ENCODE assay signal across 8 mouse cellular contexts in the genomic region with DNA sequence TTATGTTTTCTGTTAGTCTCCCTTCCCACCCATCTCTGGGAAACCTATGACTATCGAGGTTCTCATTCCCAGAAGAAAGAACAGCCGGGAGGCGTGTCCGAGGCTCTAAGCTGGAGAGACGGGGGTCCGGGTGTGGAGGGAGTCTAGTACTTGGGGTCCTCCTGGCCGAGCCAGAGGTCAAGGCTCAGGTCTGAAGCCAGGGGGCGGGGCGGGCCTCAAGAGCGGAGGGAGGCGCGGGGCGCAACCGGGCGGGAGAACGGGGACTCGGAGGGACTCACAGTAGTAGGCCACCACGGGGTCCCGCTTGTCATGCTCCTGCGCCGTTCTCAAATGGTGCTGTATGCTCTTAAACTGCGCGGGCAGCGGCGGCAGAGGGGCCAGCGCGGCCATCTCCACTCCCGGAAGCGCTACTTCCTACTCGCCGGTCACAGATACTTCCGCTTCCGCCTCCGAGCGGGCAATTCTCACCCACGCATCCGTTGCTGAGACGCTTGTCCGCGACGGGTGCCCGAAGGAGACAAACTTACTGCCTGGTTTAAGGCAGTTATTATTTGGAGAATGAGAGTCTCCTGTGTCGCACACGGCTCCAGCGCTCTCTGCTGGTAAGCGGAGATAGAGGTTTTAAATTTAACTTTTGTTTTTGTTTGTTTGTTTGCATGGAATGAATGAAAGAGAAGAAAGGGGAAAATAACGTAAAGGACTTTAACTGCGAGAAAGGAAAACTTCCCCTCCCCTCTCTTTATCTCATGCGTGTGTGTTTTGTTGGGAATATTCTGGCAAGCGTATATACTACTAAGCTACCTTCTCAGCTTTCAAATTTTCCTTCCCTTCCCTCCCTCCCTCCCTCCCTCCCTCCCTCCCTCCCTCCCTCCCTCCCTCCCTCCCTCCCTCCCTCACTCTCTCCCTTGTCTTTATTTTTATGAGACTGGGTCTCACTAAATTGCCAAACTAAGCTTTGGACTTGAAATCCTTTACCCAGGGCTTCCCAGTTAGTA. TPM values are rescaled to one million over a fixed set of nuclear protein-coding genes. Genes with fewer than 3 reads are reported as not detected.
DNase-seq lines count a peak whose midpoint lies in the region; ATAC-seq lines count a peak whose summit lies in the region.

Gene Vta1 (minus strand): TSS at position 489 of the 995 bp plus-strand sequence.
Gene Nmbr (plus strand): TSS at position 520 of the 995 bp plus-strand sequence.

- WGBS in hindbrain, embryonic 14.5 days: under 1% methylated on average over 50 of the region's 50 CpGs

- H3K4me1 ChIP-seq in hindbrain, embryonic 14.5 days (replicated peaks; ENCODE audit: control insufficient read depth, insufficient read depth, low read length): peaks cover 18% of the 10 kb centered on the region

- H3K36me3 ChIP-seq in hindbrain, embryonic 14.5 days (replicated peaks; ENCODE audit: control insufficient read depth, insufficient read depth): no peaks in the 10 kb centered on the region

- peak; percentile 97 for DNase-seq in R1 (ENCODE audit: low read depth, low spot score)
- DNase-seq in cerebellum, postnatal 25 days: peak; percentile 99
- peak; percentile 99 for DNase-seq in frontal cortex, postnatal 25 days (ENCODE audit: low spot score in 2 of 2)
- DNase-seq in hindbrain, embryonic 14.5 days (ENCODE audit: low spot score): peak; percentile 97
- DNase-seq in layer of hippocampus, postnatal 36 days: peak; percentile 98 to 99
- DNase-seq in lung, postnatal 36 days: peak; percentile 99
- peak; percentile 99 for DNase-seq in retina, postnatal 1 day
- peak; percentile 97 for DNase-seq in urinary bladder, adult 18-20 months (ENCODE audit: low spot score in 2 of 2)

- peak within 1 kb of the TSS; percentile 69 for H3K9ac ChIP-seq in hindbrain, embryonic 14.5 days

- H3K9me3 ChIP-seq in hindbrain, embryonic 14.5 days (ENCODE audit: control insufficient read depth, low read length): no peaks in the 10 kb centered on the region

- peak within 1 kb of the TSS; percentile 74 for H3K4me2 ChIP-seq in hindbrain, embryonic 14.5 days (replicated peaks)

- H3K4me3 ChIP-seq in hindbrain, embryonic 14.5 days (replicated peaks; ENCODE audit: low read length): peak within 1 kb of the TSS; percentile 62

- peak within 1 kb of the TSS; percentile 77 for H3K27ac ChIP-seq in hindbrain, embryonic 14.5 days

- peak; percentile 98 for ATAC-seq in hindbrain, embryonic 14.5 days (ENCODE audit: low FRiP score)

- H3K27me3 ChIP-seq in hindbrain, embryonic 14.5 days (ENCODE audit: control insufficient read depth, insufficient read depth, low read length): no peaks in the 10 kb centered on the region

RNA-seq across cellular contexts. Expression of gene Vta1, which starts in this region (rescaled TPM):
- 204 and 210 TPM in 2 replicates for polyA plus RNA-seq in hindbrain, embryonic 14.5 days (2014; fragmentation: Nextera tagmentation; extraction: Ambion mirVana)
- 10 to 100 TPM; 66.0 to 74.5 TPM for total RNA-seq in layer of hippocampus, postnatal 36 days (2021)

RNA-seq across cellular contexts. Expression of gene Nmbr, which starts in this region (rescaled TPM):
- 2.7 and 3.3 TPM in 2 replicates for polyA plus RNA-seq in hindbrain, embryonic 14.5 days (2014; fragmentation: Nextera tagmentation; extraction: Ambion mirVana)
- total RNA-seq in layer of hippocampus, postnatal 36 days (2021): 1 to 10 TPM; 2.9 to 4.2 TPM

Comparison
In these comparisons a context has a peak if more than half of its experiments do, and no peak if none do; other contexts are left out.
1. Peak in every context shown above with its lines: DNase-seq, ATAC-seq, H3K4me3 ChIP-seq and H3K27ac ChIP-seq.